Mouse (Mus musculus): Measurements from ENCODE around the gene Myo18a.

- TF ChIP-seq CTCF (IDR thresholded peaks at IDR 0.05; ENCODE audit: extremely low read depth, insufficient read depth, low read length) (no peak), POLR2A (IDR thresholded peaks at IDR 0.05; ENCODE audit: extremely low read depth, insufficient read depth, low read length) (no peak)
These were observed 122.2 kb downstream of the Myo18a start for GRCm38 (mm10) chr11:77885246-77885575.

All from cortical plate, adult 2 months (tissue).